Mouse (Mus musculus) kidney, postnatal 36 days (tissue): ENCODE measurements around the gene Ifne.

Experiments used
- DNase-seq, 2 experiments: peaks; one replicate each; pipeline ENCODE4 v3.0.0; 2021 to 2022; ENCODE audit warnings: mixed read lengths in 2 of 2

Ifne gene

GRCm38 (mm10) chr4:88880101-88880500 lies at the start of gene Ifne:
Gene Ifne, minus strand, starts transcription at chr4:88880201.
- no peak for DNase-seq

DNA sequence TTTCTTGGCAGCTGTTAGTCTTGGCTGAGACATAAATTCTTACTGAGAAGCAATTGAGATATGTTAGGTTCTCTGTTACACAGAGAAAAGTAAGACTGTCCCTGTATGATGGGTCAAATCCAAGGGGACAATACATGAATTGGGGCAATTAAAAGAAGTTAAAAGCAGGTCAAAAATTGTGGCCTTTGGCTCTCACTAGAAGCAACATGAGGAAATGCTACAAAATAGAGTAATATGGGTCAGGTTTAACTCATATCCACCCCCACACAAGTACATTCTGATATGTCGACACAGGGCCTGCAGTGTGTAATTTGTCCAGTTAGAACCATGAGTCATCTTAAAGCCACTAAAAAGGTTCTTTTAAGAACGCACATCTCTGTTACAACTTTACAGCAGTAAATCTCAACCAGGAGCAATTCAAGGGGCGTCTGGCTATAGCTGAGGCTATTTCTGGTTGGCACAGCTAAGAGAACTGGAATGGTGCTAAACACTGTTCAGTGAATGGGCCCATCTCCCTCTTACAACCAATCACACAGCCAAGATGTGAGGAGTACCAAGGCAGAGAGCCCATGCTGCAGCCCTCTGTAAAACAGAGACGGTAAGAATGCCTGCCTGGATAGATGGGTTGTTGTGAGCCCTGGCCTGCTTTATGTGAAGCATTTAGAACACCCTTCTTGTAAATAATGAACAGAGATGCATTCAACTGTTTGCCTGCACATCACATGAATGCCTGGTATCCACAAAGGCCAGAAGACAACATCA lies 48.5 kb upstream of the Ifne start:
- DNase-seq = no peak

DNA sequence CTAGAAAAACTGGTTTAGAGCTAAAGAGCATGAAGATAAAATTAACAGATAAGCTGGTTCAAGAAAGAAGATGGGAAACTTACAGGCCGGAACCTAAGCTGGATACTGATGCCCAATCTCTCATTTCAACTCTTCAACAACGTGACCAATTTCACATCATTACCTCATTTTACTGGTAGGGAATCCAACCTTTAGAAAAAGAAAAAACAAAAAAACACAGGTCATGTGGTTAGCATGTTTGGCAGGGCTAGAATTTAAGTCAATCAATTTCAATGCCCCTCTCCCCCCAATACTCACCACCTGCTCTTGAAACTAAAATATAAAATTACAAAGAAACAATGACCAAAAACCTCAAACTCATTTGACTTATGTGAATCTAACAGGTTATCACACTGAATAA lies 47.8 kb upstream of the Ifne start:
- DNase-seq = no peak

DNA sequence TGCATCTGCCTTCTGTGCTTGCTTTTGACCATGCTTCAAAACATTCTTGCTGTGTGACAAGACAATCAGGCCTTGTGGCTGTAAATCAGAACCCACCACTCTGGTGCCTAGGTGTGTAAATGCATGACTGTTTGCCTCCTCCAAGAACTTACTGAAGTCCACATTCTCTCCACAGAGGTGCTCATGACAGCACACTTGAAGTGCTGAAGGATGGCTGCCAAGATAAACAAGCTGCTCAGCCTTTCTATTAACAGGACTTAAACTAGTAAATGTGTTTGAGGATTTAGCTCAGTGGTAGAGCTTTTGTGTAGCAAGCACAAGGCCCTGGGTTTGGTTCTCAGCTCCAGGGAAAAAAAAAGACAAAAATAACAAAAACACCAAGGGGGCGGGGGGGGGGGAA lies 46.6 kb upstream of the Ifne start:
- peak; percentile 8 to 11 for DNase-seq

DNA sequence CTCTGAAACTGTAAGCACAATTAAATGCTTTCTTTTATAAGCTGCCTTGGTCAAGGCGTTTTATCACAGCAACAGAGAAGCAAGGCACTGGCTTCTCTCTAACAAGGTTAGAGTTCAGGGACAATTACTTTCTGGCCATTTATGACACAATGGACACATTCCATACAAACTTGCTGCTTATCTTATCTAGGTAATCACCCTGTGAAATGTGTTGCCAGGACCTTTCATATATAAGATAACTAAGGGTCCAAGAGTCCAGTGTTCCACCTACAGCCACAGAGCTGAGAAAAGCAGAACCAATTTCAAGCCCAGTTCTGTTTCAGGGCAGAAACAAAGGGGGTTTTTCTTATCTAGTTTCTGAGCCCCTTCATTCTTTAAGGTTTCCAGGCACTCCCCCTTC lies 46.1 kb upstream of the Ifne start:
- no peak for DNase-seq

DNA sequence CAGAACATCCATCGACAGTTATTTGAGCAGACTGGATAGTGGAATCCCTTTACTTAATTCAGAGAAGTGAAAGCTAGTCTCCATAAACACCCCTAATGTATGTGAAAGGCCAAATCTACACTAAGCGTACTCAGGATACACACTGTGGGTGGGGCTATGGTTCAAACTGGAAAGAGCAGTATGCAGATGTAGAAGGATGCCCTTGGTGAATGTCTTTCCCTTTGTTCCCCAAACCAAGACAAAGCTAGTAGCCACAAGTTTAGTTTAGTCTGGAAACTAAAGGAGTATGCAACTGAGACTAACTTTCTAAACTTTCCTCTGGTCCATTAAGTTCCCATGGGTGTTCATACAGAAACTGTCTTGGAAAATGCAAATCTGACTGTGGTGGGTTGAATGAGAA lies 45.5 kb upstream of the Ifne start:
- no peak for DNase-seq

DNA sequence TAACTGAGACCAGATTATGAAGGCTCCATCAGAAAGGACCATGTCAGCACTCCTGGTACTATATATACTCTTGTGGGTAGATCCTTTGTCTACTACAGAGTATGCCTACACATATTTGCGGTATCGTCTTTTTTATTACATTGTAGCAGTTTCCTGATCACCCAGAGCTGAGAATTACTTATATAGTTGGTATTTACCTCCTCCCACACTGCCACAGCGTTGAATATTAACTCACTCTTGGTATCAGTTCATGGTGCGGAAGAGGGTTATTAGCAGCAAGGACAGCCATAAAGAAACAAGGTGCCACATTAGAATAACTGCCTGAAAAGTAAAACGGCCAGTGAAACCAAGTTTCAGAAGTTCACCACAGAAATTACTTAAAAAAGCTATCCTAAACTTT lies 41.3 kb upstream of the Ifne start:
- DNase-seq = no peak

DNA sequence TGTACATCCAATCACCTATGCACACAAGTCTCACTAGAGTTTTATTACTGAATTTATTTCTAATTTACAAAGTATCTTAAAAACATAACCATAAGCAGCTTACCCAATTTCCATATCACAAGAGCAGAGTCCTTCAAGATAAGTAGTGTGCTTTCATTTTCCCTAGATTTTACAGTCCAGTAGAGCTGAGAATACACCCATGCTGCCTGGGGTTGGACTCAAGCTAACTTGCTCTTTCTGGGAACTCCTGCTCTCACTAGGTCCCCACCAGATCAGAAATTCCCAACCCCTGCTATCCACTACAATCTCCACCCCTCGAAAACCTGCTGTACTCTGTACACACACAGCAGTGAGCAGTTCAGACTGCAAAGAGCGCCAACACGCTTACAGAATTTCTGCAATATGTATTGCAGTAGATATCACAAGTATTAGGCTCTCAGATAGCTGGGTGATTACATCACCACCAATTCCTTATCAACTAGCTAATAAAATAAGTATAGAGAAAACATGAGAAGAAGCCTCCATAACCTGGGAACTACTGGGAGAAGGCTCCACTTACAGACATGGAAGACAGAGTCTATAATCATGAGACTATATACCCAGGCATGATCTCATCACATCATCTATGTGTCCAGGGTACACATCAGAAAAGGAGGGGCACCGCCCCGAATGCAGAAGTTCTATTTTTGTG lies 37.9 kb upstream of the Ifne start:
- no peak for DNase-seq

- DNase-seq = no peak
Observed at GRCm38 (mm10) chr4:88916306-88916705, 36.3 kb upstream of the Ifne start.

DNA sequence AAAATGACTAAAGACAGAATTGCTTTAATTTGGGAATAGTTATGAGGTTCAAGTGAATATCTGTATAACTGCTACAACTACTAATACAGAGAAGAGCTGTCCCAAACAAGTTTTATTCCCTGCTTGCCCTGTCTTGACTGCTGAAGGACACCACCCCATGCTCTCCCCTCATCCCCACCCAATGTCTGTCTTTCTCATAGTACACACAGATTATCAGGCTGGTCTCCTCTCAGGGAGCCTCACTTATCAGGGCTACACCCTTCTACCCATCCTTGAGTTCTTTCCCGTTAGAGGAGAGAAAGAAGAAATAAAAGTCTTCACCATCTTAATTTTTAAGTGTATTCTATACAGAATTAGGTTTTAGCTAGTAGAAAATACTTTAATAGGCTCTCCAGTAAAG lies 34.0 kb upstream of the Ifne start:
- no peak for DNase-seq

DNA sequence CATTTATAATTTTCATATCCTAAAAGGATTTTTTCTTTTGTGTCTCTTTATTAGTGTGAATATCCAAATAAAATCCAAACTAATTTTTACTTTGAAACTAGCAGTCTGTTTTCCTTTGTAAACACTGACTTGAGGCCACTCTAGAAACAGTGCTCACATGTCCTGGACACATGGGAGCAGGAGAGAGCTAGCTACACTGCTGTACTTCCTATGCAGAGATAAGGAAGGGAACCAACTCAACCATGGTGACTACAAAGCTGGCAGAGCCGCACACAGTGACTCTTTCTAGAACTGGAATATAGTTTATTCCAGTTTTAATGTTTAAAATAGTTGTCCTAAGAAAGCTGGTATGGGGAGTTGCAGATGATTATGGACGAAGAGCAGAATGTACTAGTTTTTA lies 32.9 kb upstream of the Ifne start:
- no peak for DNase-seq

DNA sequence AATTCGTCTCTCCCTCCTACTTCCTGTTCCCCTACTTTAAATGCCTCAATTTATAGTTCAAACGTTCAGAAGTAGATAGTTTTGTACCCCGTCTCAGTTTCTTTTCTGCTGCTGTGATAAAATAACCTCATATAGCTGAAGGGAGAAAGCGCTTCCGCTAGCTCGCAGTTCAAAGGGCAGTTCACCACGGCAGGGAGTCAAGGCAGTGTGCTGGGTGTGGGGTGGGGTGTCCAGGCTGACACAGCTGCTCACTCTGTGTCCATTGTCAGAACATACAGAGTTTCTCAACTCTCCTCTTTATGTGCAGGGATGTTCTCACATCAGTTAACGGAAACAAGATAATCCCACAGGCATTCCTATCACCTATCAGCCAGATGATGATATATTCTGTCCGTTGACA lies 32.2 kb upstream of the Ifne start:
- no peak for DNase-seq

DNA sequence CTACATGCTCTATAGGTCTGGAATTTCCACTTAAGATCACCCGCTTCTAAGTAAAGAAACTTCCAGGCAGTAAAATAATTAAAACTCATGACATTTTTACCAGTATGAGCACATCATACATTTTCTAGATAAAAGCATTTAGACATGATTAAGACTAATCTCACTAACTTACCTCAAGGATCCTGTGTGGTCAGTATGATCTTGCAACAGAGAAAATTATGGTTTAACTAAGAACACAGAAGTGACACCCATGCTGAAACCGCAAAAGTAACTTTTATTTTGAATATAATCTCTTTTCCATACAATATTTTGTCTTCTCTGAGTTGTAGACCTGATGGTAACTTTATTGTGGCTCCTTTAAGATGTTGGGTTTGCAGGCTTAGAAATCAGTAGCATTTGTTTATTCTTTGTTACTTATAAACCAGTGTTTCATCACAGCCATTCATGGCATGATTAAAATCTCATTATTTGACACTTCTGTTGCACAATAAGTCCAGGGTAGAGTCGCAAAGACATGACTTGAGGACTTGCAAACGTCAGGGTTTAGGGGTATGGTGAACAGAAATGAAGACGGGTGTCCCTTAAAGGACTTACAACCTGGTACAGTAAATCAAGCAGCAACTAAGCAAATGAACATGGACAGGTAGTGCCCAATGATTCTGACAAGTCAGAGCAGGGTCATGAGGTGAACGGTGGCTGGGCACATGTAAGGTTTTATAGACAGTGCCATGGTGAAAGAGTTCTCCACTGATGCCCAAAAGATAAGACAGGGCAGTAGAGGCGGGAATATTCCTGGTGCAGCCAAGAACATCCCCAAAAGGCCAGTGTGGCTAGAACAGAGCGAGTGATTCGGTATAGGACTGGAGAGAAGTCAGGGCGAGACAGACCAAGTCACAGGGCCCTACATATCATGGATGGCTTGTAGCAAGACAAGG lies 29.9 kb upstream of the Ifne start:
- DNase-seq = no peak

DNA sequence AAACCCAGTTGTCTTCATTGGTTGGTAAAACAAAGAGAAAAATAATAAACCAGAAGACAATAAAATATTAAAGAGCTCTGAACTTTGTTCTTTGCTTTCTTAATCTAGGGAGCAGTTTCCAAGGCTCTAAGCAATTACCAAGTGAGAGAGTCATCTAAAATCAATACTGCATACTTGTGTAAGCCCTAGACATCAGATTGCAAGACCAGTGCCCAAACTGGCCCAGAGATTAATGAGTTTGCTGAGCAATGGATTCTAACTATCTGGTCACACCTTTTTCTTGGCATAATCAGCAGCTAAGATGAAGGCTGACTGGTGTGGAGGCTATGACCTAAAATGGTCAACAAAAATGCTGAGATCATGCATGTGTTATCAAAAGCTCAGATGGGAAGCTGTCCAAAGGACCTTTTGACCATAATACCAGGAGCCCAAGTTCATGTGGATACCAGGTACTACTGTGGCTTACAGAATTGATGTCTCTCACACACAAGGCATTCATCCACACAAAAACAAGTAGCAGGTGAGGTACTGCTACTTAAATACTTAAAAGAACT lies 13.3 kb upstream of the Ifne start:
- DNase-seq = no peak

DNA sequence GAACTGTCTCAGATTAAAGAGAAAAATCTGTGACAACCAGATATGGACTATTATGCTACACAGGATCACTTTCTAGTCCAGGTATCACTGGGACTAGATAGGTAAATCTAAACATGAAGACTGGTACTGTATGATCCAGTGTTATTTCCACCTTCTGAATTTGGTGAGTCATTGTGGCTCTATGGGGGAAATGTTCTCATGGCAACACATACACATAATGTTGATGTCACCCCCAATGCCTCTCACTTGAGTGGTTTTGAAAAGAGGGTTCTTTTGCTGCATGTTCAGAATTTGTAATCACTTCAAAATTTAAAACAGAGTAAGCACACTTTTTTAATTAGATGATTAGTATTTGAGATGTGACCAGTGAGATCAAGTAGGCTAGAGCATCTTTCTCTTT lies 8.2 kb upstream of the Ifne start:
- no peak for DNase-seq

DNA sequence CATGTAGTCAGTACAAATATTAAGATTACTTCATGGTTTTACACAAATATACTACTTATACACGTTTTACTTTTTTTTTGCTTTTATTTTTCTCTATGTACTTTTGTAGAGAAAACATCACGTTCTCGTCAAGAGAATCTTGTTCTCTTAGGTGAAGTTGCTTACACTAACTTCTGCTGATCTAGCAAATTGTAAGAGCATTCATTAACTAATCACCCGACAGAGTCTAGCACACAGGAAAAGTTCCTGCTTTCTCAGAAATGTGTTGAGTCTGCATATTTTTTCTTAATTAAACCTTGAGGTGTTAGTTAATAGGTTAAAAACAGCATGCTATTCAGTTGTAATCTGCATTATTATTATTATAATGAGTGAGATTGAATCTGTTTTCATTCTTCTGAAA lies 1.2 kb downstream of the Ifne start:
- DNase-seq = peak in 1 of 2 experiments; percentile 29

DNA sequence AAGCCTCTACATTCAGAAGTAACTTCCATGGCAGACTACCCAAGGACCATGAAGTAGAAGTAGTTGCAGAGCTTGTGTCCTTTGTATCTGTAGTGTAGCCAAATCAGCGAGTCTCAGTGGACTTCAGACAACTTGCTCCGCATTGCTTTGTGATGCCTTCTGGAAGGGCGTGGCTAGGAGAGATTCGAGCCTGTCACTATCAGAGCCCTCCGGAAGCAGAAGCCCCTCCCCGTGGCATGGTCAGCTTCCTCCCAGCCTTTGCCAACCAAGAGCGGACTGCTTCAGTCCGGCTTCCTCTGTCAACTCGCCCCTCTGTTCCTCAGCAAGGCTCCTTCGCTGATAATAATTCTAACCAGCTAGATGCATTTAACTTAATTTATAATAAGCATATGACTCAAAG lies 1.8 kb downstream of the Ifne start:
- DNase-seq = peak; percentile 26 to 36

DNA sequence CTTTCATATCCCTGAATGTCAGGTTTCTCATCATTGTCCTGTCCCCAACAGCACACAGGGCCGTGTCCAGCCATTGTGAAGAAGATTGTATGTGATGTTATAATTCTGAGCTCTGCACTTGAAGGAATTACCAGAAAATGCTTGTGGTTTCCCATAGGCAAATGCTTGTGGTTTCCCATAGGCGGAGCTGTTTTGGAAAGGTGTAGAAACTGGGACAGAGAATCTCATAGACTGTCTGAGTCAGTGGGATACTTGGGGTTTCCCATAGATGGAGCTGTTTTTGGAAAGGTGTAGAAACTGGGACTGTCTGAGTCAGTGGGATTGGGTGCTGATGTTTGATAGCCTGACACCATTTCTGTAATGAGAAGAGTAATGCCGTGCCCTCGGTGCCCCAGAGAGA lies 3.5 kb downstream of the Ifne start:
- DNase-seq = no peak

- no peak for DNase-seq
Observed at GRCm38 (mm10) chr4:88875435-88876095, 4.4 kb downstream of the Ifne start.

- DNase-seq = peak; percentile 37 to 43
Observed at GRCm38 (mm10) chr4:88872691-88873090, 7.3 kb downstream of the Ifne start.

DNA sequence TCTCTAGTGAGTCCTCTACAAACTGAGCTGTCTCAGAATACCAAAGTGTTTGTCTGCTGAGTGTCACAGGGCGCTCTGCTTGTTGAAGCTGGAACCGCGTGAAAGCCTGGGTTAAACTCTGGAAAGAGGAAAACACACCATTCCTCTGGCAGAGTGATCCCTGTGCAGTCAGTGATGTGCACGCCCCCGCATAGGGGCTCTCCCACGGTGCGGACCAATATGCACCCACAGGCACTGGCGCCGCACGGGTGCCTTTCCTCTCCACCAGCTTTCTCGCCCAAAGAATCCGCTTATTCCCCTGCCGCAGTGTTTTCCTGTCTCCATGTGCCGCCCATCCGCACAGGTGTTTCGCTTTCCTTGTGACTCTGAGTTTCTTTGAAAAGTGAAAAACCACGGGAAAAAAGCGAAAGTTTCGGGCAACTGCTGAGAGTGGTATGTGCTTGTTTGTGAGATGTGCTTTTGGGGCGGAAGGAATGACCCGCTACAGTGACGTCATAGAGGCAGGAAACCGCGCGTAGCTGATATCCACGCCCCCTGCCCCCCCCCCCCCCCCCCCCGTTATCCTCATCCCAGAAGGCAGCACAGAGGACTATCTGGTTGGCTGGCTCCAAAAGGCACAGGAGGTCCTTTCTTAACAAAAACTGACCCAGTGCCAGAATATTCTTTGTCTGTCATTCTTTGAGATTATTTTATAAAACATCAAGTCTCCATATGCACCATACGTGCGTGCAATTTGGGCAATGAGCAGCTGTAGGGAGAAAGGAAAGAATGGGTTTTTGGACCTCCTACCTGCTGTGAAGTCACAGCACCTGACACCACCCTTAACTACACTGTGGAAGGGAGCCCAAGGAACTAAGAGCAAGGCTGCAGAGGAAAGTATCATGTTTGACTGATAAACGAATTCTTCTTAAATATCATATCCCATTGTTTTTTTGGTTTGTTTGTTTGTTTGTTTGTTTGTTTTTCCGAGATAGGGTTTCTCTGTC lies 11.8 kb downstream of the Ifne start:
- peak; percentile 17 to 18 for DNase-seq
